Mouse (Mus musculus) midbrain, embryonic 10.5 days (tissue): ENCODE results near the gene Trpv4. TPM values are rescaled to one million over a fixed set of nuclear protein-coding genes. Genes with fewer than 3 reads are reported as not detected.

Source experiments
- DNase-seq: peaks from one replicate; pipeline ENCODE4 v3.0.0-alpha.2; 2017; ENCODE audit warnings: low spot score
- H3K27ac ChIP-seq: fragments of 300-500 bp; sonication (generic); replicated peaks from 2 replicates; pipeline ENCODE4 v1.5.1; 2016; ENCODE audit warnings: mild to moderate bottlenecking
- H3K27me3 ChIP-seq: fragments of 300-500 bp; sonication (generic); 2 replicates; pipeline ENCODE4 v1.6.1; 2016; ENCODE audit warnings: low read depth, mild to moderate bottlenecking; ENCODE audit not compliant: poor library complexity, severe bottlenecking
- H3K36me3 ChIP-seq: fragments of 300-500 bp; sonication (generic); 2 replicates; pipeline ENCODE4 v1.6.1; 2016; ENCODE audit warnings: mild to moderate bottlenecking, moderate library complexity
- H3K4me1 ChIP-seq: fragments of 300-500 bp; sonication (generic); 2 replicates; pipeline ENCODE4 v1.6.1; 2016
- H3K4me3 ChIP-seq: fragments of 300-500 bp; sonication (generic); 2 replicates; pipeline ENCODE4 v1.5.1; 2016; ENCODE audit warnings: mild to moderate bottlenecking, moderate library complexity
- H3K9me3 ChIP-seq: fragments of 300-500 bp; sonication (generic); replicated peaks from 2 replicates; pipeline ENCODE4 v1.6.1; 2016; ENCODE audit warnings: mild to moderate bottlenecking
- WGBS: fragments of 180-500 bp; shearing (Covaris S2); methylation state at CpG from one replicate; pipeline ENCODE4 v1.1.7; 2016; 5-methylcytosine and 5-hydroxymethylcytosine counted together
- polyA plus RNA-seq: library from polyadenylated mRNA; unstranded; fragments of >200 nt; fragmentation: Nextera tagmentation; extraction: Ambion mirVana; gene quantifications from 2 replicates; pipeline ENCODE4 v1.2.1, GENCODE M21; 2016

Trpv4 gene
- polyA plus RNA-seq = 0.12 and 0.27 TPM in 2 replicates

- peaks cover 13% of the 10 kb centered on the region for H3K4me1 ChIP-seq
- WGBS = 2% methylated on average over 47 of the region's 47 CpGs
- H3K36me3 ChIP-seq = no peaks in the 10 kb centered on the region
- H3K27me3 ChIP-seq = peaks cover 70% of the 10 kb centered on the region
- no peaks in the 10 kb centered on the region for H3K9me3 ChIP-seq
- DNase-seq = no peak
- peak within 1 kb of the TSS; percentile 57 for H3K4me3 ChIP-seq
- no peak within 1 kb of the TSS; the same call in 1 of the 2 replicates for H3K27ac ChIP-seq
These were observed at the start of gene Trpv4 for GRCm38 (mm10) chr5:114658255-114658654. TSS of gene Trpv4 (minus strand) at chr5:114658421.

GRCm38 (mm10) chr5:114707265-114708068 is 49.2 kb upstream of the Trpv4 start, which contains the start of gene Tchp:
TSS of gene Tchp (plus strand) at chr5:114707760.
- Histone ChIP-seq H3K9me3 (no peaks in the 10 kb centered on the region), H3K27me3 (no peaks in the 10 kb centered on the region), H3K4me3 (peak within 1 kb of the TSS; percentile 90), H3K27ac (peak within 1 kb of the TSS; percentile 87), H3K36me3 (peaks cover 35% of the 10 kb centered on the region), H3K4me1 (peaks cover 9% of the 10 kb centered on the region)
- DNase-seq = peak; percentile 95
- WGBS = 3% methylated on average over 49 of the region's 49 CpGs

- 69% methylated on average over 14 of the region's 14 CpGs for WGBS
- Histone ChIP-seq H3K27me3 (no peaks in the 10 kb centered on the region), H3K27ac (no peak overlapping the region), H3K4me3 (no peak overlapping the region), H3K36me3 (no peaks in the 10 kb centered on the region), H3K9me3 (no peaks in the 10 kb centered on the region), H3K4me1 (no peaks in the 10 kb centered on the region)
- no peak for DNase-seq
These were observed 44.5 kb upstream of the Trpv4 start for GRCm38 (mm10) chr5:114702403-114703392.

GRCm38 (mm10) chr5:114699015-114699414 is 40.8 kb upstream of the Trpv4 start:
- no peak for DNase-seq
- 82% methylated on average over 7 of the region's 7 CpGs for WGBS
- Histone ChIP-seq H3K4me1 (no peaks in the 10 kb centered on the region), H3K27ac (no peak overlapping the region), H3K4me3 (no peak overlapping the region), H3K9me3 (no peaks in the 10 kb centered on the region), H3K36me3 (no peaks in the 10 kb centered on the region), H3K27me3 (no peaks in the 10 kb centered on the region)

GRCm38 (mm10) chr5:114698044-114698746 is 40.0 kb upstream of the Trpv4 start:
- Histone ChIP-seq H3K9me3 (no peaks in the 10 kb centered on the region), H3K4me1 (no peaks in the 10 kb centered on the region), H3K27me3 (no peaks in the 10 kb centered on the region), H3K4me3 (no peak overlapping the region), H3K36me3 (no peaks in the 10 kb centered on the region), H3K27ac (no peak overlapping the region)
- no peak for DNase-seq
- WGBS = 92% methylated on average over 19 of the region's 19 CpGs

- H3K9me3 ChIP-seq = no peaks in the 10 kb centered on the region
- no peaks in the 10 kb centered on the region for H3K36me3 ChIP-seq
- H3K27me3 ChIP-seq = no peaks in the 10 kb centered on the region
- H3K27ac ChIP-seq = no peak overlapping the region
- 86% methylated on average over 17 of the region's 17 CpGs for WGBS
- H3K4me3 ChIP-seq = no peak overlapping the region
- no peaks in the 10 kb centered on the region for H3K4me1 ChIP-seq
- no peak for DNase-seq
These were observed 38.7 kb upstream of the Trpv4 start for GRCm38 (mm10) chr5:114696939-114697338.

DNA sequence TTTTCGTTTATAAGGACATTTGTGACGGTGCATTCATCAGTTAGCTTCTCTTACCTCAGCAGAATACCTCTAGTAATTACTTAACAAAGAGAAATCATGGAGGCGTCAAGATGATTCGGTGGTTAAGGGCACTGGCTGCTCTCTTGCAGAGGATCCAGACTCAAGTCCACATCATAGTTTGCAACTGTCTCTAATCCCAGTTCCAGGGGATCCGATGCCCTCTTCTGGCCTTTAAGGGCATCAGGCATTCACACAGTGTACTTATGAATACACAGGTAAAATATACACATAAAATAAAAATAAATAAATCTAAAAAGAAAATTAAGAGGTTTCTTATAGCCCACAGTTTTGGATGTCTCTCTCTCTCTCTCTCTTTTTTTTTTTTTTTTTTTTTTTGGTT is 37.6 kb upstream of the Trpv4 start:
- no peaks in the 10 kb centered on the region for H3K9me3 ChIP-seq
- no peak overlapping the region for H3K27ac ChIP-seq
- no peak for DNase-seq
- no peaks in the 10 kb centered on the region for H3K36me3 ChIP-seq
- H3K4me1 ChIP-seq = peaks cover 6% of the 10 kb centered on the region
- H3K27me3 ChIP-seq = no peaks in the 10 kb centered on the region
- 79% methylated on average over 5 of the region's 5 CpGs for WGBS
- no peak overlapping the region for H3K4me3 ChIP-seq

- Histone ChIP-seq H3K4me1 (peaks cover 38% of the 10 kb centered on the region), H3K9me3 (no peaks in the 10 kb centered on the region), H3K36me3 (no peaks in the 10 kb centered on the region), H3K27ac (peak within 1 kb of the TSS; percentile 87), H3K4me3 (peak within 1 kb of the TSS; percentile 88), H3K27me3 (peaks cover 7% of the 10 kb centered on the region; the same call in 1 of the 2 replicates)
- peak; percentile 90 for DNase-seq
- 4% methylated on average over 75 of the region's 75 CpGs for WGBS
These were observed 32.7 kb upstream of the Trpv4 start, which contains the start of gene Gltp for GRCm38 (mm10) chr5:114690633-114691567. TSS of gene Gltp (minus strand) at chr5:114690984.

- DNase-seq = no peak
- H3K27ac ChIP-seq = peak overlapping the region; percentile 87
These were observed 31.6 kb upstream of the Trpv4 start for GRCm38 (mm10) chr5:114689700-114690366.

GRCm38 (mm10) chr5:114688703-114689102 is 30.5 kb upstream of the Trpv4 start:
- Histone ChIP-seq H3K9me3 (no peaks in the 10 kb centered on the region), H3K36me3 (no peaks in the 10 kb centered on the region), H3K4me3 (no peak overlapping the region), H3K27ac (no peak overlapping the region), H3K27me3 (peaks cover 7% of the 10 kb centered on the region; the same call in 1 of the 2 replicates), H3K4me1 (peaks cover 48% of the 10 kb centered on the region)
- DNase-seq = no peak
- WGBS = 91% methylated on average over 13 of the region's 13 CpGs

More at GRCm38 (mm10) chr5:114689700-114690366, 31.6 kb upstream of the Trpv4 start:
- Histone ChIP-seq H3K4me3 (peak overlapping the region; percentile 88), H3K9me3 (no peaks in the 10 kb centered on the region), H3K36me3 (no peaks in the 10 kb centered on the region), H3K27me3 (peaks cover 7% of the 10 kb centered on the region; the same call in 1 of the 2 replicates), H3K4me1 (peaks cover 38% of the 10 kb centered on the region)
- WGBS = 21% methylated on average over 16 of the region's 16 CpGs

GRCm38 (mm10) chr5:114687901-114688300 is 29.7 kb upstream of the Trpv4 start:
- Histone ChIP-seq H3K36me3 (no peaks in the 10 kb centered on the region), H3K27ac (no peak overlapping the region), H3K9me3 (no peaks in the 10 kb centered on the region), H3K4me1 (peaks cover 53% of the 10 kb centered on the region), H3K4me3 (no peak overlapping the region), H3K27me3 (peaks cover 7% of the 10 kb centered on the region; the same call in 1 of the 2 replicates)
- DNase-seq = no peak
